Mouse (Mus musculus): ENCODE measurements around the gene Gm12216. TPM values are rescaled to one million over a fixed set of nuclear protein-coding genes. Genes with fewer than 3 reads are reported as not detected.

Gm12216 gene
- polyA plus RNA-seq, 1 experiment: 28.7 TPM

DNA sequence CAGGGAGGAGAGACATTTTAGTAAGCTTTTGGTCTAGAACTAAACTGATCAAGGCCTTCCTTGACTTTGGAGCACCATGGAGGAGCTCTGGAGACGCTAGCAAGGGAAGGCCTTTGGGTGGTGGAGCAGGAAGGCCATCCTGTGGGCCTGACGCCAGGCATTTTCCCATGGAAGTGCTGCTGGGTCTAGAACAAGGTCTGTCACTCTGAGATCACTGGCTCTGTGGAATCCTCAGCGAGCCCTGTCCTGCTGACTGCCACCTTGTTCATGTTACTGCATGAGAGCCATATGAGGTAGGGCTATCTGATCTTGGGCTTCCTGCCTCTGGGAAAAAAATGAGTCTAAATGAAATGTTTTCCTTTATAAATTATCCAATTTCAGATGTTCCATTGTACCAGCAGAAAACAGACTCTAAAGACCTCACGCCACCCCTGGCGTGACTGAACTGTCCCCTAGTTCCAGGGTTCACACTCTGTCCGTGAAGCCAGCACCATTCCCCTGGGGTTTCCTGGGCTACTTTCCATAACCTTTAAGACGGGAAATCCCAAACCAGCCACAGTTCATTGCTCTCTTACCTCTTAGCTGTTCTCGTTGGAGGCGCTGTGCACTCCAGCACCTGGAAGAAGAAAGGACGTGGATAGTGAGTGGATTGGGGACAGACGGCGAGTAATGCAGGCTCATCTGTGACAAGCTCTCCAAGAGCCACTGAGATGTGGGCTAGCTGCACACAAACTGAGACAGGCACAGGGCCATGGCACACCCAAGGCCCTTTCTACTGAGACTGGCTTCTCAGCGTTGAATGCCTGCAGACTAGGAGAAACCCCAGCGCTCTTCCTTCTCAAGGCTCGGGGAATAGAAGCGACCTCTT is 45.8 kb downstream of the Gm12216 start:
- TF ChIP-seq POLR2A (IDR thresholded peaks at IDR 0.05; ENCODE audit: borderline replicate concordance, extremely low read depth, low read depth, low read length) (no peak), CTCF (IDR thresholded peaks at IDR 0.05; ENCODE audit: insufficient read depth, low read length) (no peak)
- H3K4me3 ChIP-seq (replicated peaks; ENCODE audit: extremely low read depth, low read depth, low read length): no peak overlapping the region
- no peak for DNase-seq
- 78% methylated on average over 16 of the region's 16 CpGs for WGBS
- H3K4me1 ChIP-seq (ENCODE audit: control insufficient read depth, insufficient read depth, low read length): peaks cover 17% of the 10 kb centered on the region

DNA sequence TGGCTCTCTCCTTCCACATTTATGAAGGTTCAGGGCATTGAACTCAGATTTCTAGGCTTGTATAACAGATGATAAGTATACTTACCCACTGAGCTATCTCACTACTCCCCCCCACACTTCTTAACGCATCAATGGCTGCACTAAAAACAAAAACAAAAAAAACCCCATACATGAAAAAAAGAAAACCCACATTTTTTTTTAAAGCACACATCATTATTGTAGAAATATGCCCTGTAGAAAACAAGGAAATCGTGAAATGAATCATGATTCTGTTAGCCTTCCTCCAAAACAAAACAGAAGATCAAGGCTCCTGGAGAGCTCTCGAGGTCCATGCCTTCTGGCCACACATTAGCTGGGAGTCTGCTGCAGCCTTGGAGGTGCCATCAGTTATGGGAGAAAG is 47.7 kb downstream of the Gm12216 start:
- Histone ChIP-seq H3K4me3 (replicated peaks; ENCODE audit: extremely low read depth, low read depth, low read length) (no peak overlapping the region), H3K4me1 (ENCODE audit: control insufficient read depth, insufficient read depth, low read length) (peaks cover 17% of the 10 kb centered on the region)
- no peak for DNase-seq

GRCm38 (mm10) chr11:53810749-53811148 is 48.3 kb downstream of the Gm12216 start:
- TF ChIP-seq POLR2A (IDR thresholded peaks at IDR 0.05; ENCODE audit: borderline replicate concordance, extremely low read depth, low read depth, low read length) (no peak), CTCF (IDR thresholded peaks at IDR 0.05; ENCODE audit: insufficient read depth, low read length) (no peak)
- WGBS: 38% methylated on average over 2 of the region's 2 CpGs
- Histone ChIP-seq H3K4me1 (ENCODE audit: control insufficient read depth, insufficient read depth, low read length) (peaks cover 22% of the 10 kb centered on the region), H3K4me3 (replicated peaks; ENCODE audit: extremely low read depth, low read depth, low read length) (no peak overlapping the region)
- no peak for DNase-seq

More for the DNA sequence above, 47.7 kb downstream of the Gm12216 start:
- no peak for TF ChIP-seq CTCF (IDR thresholded peaks at IDR 0.05; ENCODE audit: insufficient read depth, low read length)
- no peak for TF ChIP-seq POLR2A (IDR thresholded peaks at IDR 0.05; ENCODE audit: borderline replicate concordance, extremely low read depth, low read depth, low read length)
- 76% methylated on average over 3 of the region's 3 CpGs for WGBS

- H3K4me3 ChIP-seq (replicated peaks; ENCODE audit: extremely low read depth, low read depth, low read length): no peak overlapping the region
- no peak for TF ChIP-seq CTCF (IDR thresholded peaks at IDR 0.05; ENCODE audit: insufficient read depth, low read length)
- TF ChIP-seq POLR2A (IDR thresholded peaks at IDR 0.05; ENCODE audit: borderline replicate concordance, extremely low read depth, low read depth, low read length): no peak
- DNase-seq: no peak
- 48% methylated on average over 5 of the region's 5 CpGs for WGBS
- peaks cover 27% of the 10 kb centered on the region for H3K4me1 ChIP-seq (ENCODE audit: control insufficient read depth, insufficient read depth, low read length)
These were observed 48.9 kb downstream of the Gm12216 start for GRCm38 (mm10) chr11:53810156-53810555.

GRCm38 (mm10) chr11:53809354-53809753 is 49.7 kb downstream of the Gm12216 start:
- DNase-seq: no peak
- Histone ChIP-seq H3K4me3 (replicated peaks; ENCODE audit: extremely low read depth, low read depth, low read length) (no peak overlapping the region), H3K4me1 (ENCODE audit: control insufficient read depth, insufficient read depth, low read length) (peaks cover 27% of the 10 kb centered on the region)
- 36% methylated on average over 5 of the region's 5 CpGs for WGBS
- TF ChIP-seq POLR2A (IDR thresholded peaks at IDR 0.05; ENCODE audit: borderline replicate concordance, extremely low read depth, low read depth, low read length): peak; percentile 41; the same call in 1 of the 2 replicates
- no peak for TF ChIP-seq CTCF (IDR thresholded peaks at IDR 0.05; ENCODE audit: insufficient read depth, low read length)

- TF ChIP-seq POLR2A (IDR thresholded peaks at IDR 0.05; ENCODE audit: borderline replicate concordance, extremely low read depth, low read depth, low read length) (peak; percentile 14; the same call in 1 of the 2 replicates), CTCF (IDR thresholded peaks at IDR 0.05; ENCODE audit: insufficient read depth, low read length) (no peak)
- DNase-seq: peak; percentile 73
- 21% methylated on average over 9 of the region's 9 CpGs for WGBS
- Histone ChIP-seq H3K4me1 (ENCODE audit: control insufficient read depth, insufficient read depth, low read length) (peaks cover 21% of the 10 kb centered on the region), H3K4me3 (replicated peaks; ENCODE audit: extremely low read depth, low read depth, low read length) (no peak overlapping the region)
These were observed 53.3 kb downstream of the Gm12216 start for GRCm38 (mm10) chr11:53805786-53806185.

- peaks cover 15% of the 10 kb centered on the region for H3K4me1 ChIP-seq (ENCODE audit: control insufficient read depth, insufficient read depth, low read length)
- 74% methylated on average over 14 of the region's 14 CpGs for WGBS
- H3K4me3 ChIP-seq (replicated peaks; ENCODE audit: extremely low read depth, low read depth, low read length): no peak overlapping the region
- DNase-seq: no peak
- TF ChIP-seq CTCF (IDR thresholded peaks at IDR 0.05; ENCODE audit: insufficient read depth, low read length): no peak
- no peak for TF ChIP-seq POLR2A (IDR thresholded peaks at IDR 0.05; ENCODE audit: borderline replicate concordance, extremely low read depth, low read depth, low read length)
These were observed 54.3 kb downstream of the Gm12216 start for GRCm38 (mm10) chr11:53804569-53805344.

DNA sequence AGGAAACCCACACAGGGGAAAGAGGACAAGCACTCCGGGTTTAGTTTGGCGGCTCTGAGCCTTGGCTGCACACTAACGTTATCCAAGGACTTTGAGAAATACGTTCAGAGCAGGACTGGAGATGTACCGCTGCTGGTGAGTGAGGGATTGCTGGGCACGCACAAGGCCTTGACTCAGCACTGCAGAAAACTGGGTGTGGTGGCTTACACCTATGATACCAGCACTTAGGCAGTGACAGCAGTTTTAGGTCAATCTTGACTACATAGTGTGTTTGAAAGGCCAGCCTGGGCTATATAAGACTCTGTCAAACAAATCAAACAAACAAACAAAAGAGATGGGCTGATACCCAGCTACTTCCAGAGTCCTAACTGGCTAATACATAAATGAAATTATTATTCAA is 55.6 kb downstream of the Gm12216 start:
- no peak for TF ChIP-seq CTCF (IDR thresholded peaks at IDR 0.05; ENCODE audit: insufficient read depth, low read length)
- no peak for TF ChIP-seq POLR2A (IDR thresholded peaks at IDR 0.05; ENCODE audit: borderline replicate concordance, extremely low read depth, low read depth, low read length)
- Histone ChIP-seq H3K4me1 (ENCODE audit: control insufficient read depth, insufficient read depth, low read length) (peaks cover 12% of the 10 kb centered on the region), H3K4me3 (replicated peaks; ENCODE audit: extremely low read depth, low read depth, low read length) (no peak overlapping the region)
- DNase-seq: no peak
- WGBS: 67% methylated on average over 6 of the region's 6 CpGs

- DNase-seq: no peak
- Histone ChIP-seq H3K4me3 (replicated peaks; ENCODE audit: extremely low read depth, low read depth, low read length) (no peak overlapping the region), H3K4me1 (ENCODE audit: control insufficient read depth, insufficient read depth, low read length) (peaks cover 12% of the 10 kb centered on the region)
- no peak for TF ChIP-seq POLR2A (IDR thresholded peaks at IDR 0.05; ENCODE audit: borderline replicate concordance, extremely low read depth, low read depth, low read length)
- TF ChIP-seq CTCF (IDR thresholded peaks at IDR 0.05; ENCODE audit: insufficient read depth, low read length): no peak
- 51% methylated on average over 12 of the region's 12 CpGs for whole genome bisulfite sequencing
These were observed 56.0 kb downstream of the Gm12216 start for GRCm38 (mm10) chr11:53803093-53803492.
